Mouse (Mus musculus) inflammation-experienced regulatory T-cells, adult 6 months (primary cell): ENCODE results near the gene Psd4. TPM values are rescaled to one million over a fixed set of nuclear protein-coding genes. Genes with fewer than 3 reads are reported as not detected.

Experiments
- ATAC-seq: one replicate; pipeline ENCODE4 v1.8.0; 2017
- polyA plus RNA-seq, 3 experiments: library from polyadenylated mRNA; unstranded; fragments of 100-300 nt; shearing (Covaris generic); gene quantifications; one replicate each; pipeline ENCODE4 v1.2.1; 2017

The Psd4 gene
- polyA plus RNA-seq = 10 to 100 TPM; 85.2 to 93.8 (median 89.3) TPM

GRCm38 (mm10) chr2:24367030-24367894 lies at the start of gene Psd4:
Psd4 (plus strand) TSS chr2:24367580.
- peak; percentile 61 for ATAC-seq

- ATAC-seq = no peak
Observed at GRCm38 (mm10) chr2:24317919-24318598, 49.3 kb upstream of the Psd4 start.

- ATAC-seq = peak; percentile 77
Observed at GRCm38 (mm10) chr2:24335333-24335732, 32.0 kb upstream of the Psd4 start.

- no peak for ATAC-seq
Observed at GRCm38 (mm10) chr2:24336545-24336944, 30.8 kb upstream of the Psd4 start, which contains the start of gene Il1rn. Il1rn (plus strand) TSS chr2:24336853.

- no peak for ATAC-seq
Observed at GRCm38 (mm10) chr2:24341395-24341885, 25.9 kb upstream of the Psd4 start.

- no peak for ATAC-seq
Observed at GRCm38 (mm10) chr2:24344619-24345018, 22.8 kb upstream of the Psd4 start.

- no peak for ATAC-seq
Observed at GRCm38 (mm10) chr2:24345056-24345455, 22.3 kb upstream of the Psd4 start.

GRCm38 (mm10) chr2:24347926-24348325 lies 19.5 kb upstream of the Psd4 start:
- no peak for ATAC-seq

- no peak for ATAC-seq
Observed at GRCm38 (mm10) chr2:24351159-24351558, 16.2 kb upstream of the Psd4 start.

- no peak for ATAC-seq
Observed at GRCm38 (mm10) chr2:24353042-24353441, 14.3 kb upstream of the Psd4 start.

GRCm38 (mm10) chr2:24357642-24358041 lies 9.7 kb upstream of the Psd4 start:
- ATAC-seq = no peak

- peak; percentile 80 for ATAC-seq
Observed at GRCm38 (mm10) chr2:24359347-24359746, 8.0 kb upstream of the Psd4 start.

GRCm38 (mm10) chr2:24363818-24364217 lies 3.6 kb upstream of the Psd4 start:
- ATAC-seq = no peak

GRCm38 (mm10) chr2:24366214-24366975 lies 985 bp upstream of the Psd4 start:
- peak; percentile 39 for ATAC-seq

- ATAC-seq = no peak
Observed at GRCm38 (mm10) chr2:24367895-24368261, 498 bp downstream of the Psd4 start.

- ATAC-seq = no peak
Observed at GRCm38 (mm10) chr2:24378747-24379450, 11.5 kb downstream of the Psd4 start.

GRCm38 (mm10) chr2:24382456-24383230 lies 15.3 kb downstream of the Psd4 start:
- ATAC-seq = no peak

- no peak for ATAC-seq
Observed at GRCm38 (mm10) chr2:24383636-24384035, 16.3 kb downstream of the Psd4 start.

GRCm38 (mm10) chr2:24384393-24384792 lies 17.0 kb downstream of the Psd4 start:
- no peak for ATAC-seq

GRCm38 (mm10) chr2:24385111-24385961 lies 18.0 kb downstream of the Psd4 start:
- peak; percentile 77 for ATAC-seq
